Mouse (Mus musculus): ENCODE results near the gene Prmt2.

DNA sequence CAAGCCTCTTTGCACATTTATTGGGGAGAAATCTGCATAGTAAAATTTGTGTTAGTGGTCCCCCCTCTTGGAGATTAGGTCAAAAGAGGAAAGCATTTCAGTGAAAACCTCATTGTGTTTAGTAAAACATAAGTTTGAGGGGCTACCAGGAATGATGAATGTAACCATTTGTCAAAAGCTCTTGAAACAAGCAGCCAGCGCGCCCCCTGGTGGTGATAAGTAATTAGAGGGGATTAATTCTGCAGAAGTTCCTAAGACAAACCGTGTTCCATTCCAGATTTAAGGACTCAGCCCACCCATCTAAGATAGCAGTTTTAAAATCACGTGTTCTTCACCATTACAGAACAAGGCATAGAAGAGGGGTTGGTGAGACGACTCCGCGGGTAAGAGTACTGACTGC is 35.7 kb downstream of the Prmt2 start:
- TF ChIP-seq EP300 (IDR thresholded peaks at IDR 0.05; ENCODE audit: low read depth) (no peak), CTCF (IDR thresholded peaks at IDR 0.05; ENCODE audit: low read depth) (peak; percentile 77)

Data from liver, postnatal 0 days (tissue).